Mouse (Mus musculus) lung, postnatal 0 days (tissue): ENCODE data around the gene Lin7c.

Source experiments
- CTCF ChIP-seq: IDR thresholded peaks from 2 replicates; pipeline ENCODE4 v1.5.1; 2016; ENCODE audit warnings: antibody characterized with exemption, mild to moderate bottlenecking
- EP300 ChIP-seq: IDR thresholded peaks from 2 replicates; pipeline ENCODE4 v1.6.1; 2016; ENCODE audit warnings: antibody characterized with exemption, mild to moderate bottlenecking, control low read depth

GRCm38 (mm10) chr2:109946426-109946825 is 55.8 kb downstream of the Lin7c start:
- TF ChIP-seq CTCF (no peak), EP300 (no peak)
